Mouse (Mus musculus) kidney, embryonic 15.5 days (tissue): ENCODE measurements around the gene Arvcf. TPM values are rescaled to one million over a fixed set of nuclear protein-coding genes. Genes with fewer than 3 reads are reported as not detected.
A peak's percentile ranks its signal among the peaks of the same experiment; 100 is the strongest.

Experiments used
- ATAC-seq: fragments of 200-750 bp; cut with Nextera tagmentation; replicated peaks from 2 replicates; pipeline ENCODE4 v1.8.0; 2017; ENCODE audit warnings: moderate TSS enrichment; ENCODE audit not compliant: low FRiP score
- H3K27ac ChIP-seq: fragments of 300-500 bp; sonication (generic); 2 replicates; pipeline ENCODE4 v1.5.1; 2015; ENCODE audit warnings: mild to moderate bottlenecking, inconsistent platforms
- H3K27me3 ChIP-seq: fragments of 300-500 bp; sonication (generic); 2 replicates; pipeline ENCODE4 v1.6.1; 2015; ENCODE audit warnings: inconsistent platforms
- H3K36me3 ChIP-seq: fragments of 300-500 bp; sonication (generic); 2 replicates; pipeline ENCODE4 v1.6.1; 2015; ENCODE audit warnings: inconsistent platforms
- H3K4me1 ChIP-seq: fragments of 300-500 bp; sonication (generic); 2 replicates; pipeline ENCODE4 v1.6.1; 2015; ENCODE audit warnings: inconsistent platforms
- H3K4me2 ChIP-seq: fragments of 300-500 bp; sonication (generic); 2 replicates; pipeline ENCODE4 v1.6.1; 2015; ENCODE audit warnings: moderate library complexity, mild to moderate bottlenecking, inconsistent platforms
- H3K4me3 ChIP-seq: fragments of 300-500 bp; sonication (generic); replicated peaks from 2 replicates; pipeline ENCODE4 v1.5.1; 2015; ENCODE audit warnings: mild to moderate bottlenecking, inconsistent platforms
- H3K9ac ChIP-seq: fragments of 300-500 bp; sonication (generic); 2 replicates; pipeline ENCODE4 v1.6.1; 2015; ENCODE audit warnings: mild to moderate bottlenecking, inconsistent platforms
- H3K9me3 ChIP-seq: fragments of 300-500 bp; sonication (generic); replicated peaks from 2 replicates; pipeline ENCODE4 v1.6.1; 2016; ENCODE audit warnings: inconsistent platforms
- WGBS: fragments of 180-500 bp; shearing (Covaris S2); methylation state at CpG from one replicate; pipeline ENCODE4 v1.1.7; 2015; ENCODE audit warnings: mixed read lengths; 5-methylcytosine and 5-hydroxymethylcytosine counted together
- polyA plus RNA-seq: library from polyadenylated mRNA; unstranded; fragments of >200 nt; fragmentation: Nextera tagmentation; extraction: Ambion mirVana; gene quantifications from 2 replicates; pipeline ENCODE4 v1.2.1, GENCODE M21; 2015

Arvcf gene
- polyA plus RNA-seq, 1 experiment from 2014 or later = 27.1 TPM

DNA sequence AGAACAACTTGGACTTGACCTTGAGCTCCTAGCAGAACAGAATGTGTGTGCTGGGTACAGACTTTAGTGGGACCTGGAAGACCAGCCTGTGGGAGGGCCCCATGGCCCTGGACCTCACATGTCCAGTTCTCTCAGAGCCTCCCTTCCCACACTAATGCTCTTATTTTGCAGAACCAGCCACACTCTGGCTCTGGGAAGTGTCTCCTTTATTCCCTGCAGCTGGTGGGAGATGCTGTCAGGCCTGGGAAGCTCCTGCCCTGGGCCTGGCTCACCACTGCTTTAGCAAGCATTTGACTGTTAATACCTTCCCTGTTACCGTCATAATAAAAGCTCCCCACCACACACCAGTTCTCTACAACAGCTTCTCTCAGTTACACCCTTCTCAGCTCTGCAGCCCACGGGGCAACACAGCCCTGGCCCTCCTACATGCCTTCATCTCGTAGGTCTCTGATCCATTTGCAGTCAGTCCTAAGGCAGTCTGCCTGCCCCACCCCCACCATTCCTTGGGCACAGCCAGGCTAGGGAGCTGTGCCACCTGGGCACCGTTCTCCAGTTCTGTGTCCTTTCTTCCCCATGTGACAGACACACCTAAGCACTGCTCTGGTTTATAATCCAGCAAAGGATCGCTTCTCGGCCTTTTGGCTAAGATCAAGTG lies 12.3 kb downstream of the Arvcf start:
- no peak overlapping the region for H3K27ac ChIP-seq
- no peaks in the 10 kb centered on the region for H3K27me3 ChIP-seq
- no peak overlapping the region for H3K4me2 ChIP-seq
- H3K9ac ChIP-seq = no peak overlapping the region
- no peak for ATAC-seq
- no peaks in the 10 kb centered on the region for H3K4me1 ChIP-seq
- H3K4me3 ChIP-seq = no peak overlapping the region
- WGBS = 58% methylated on average over 6 of the region's 6 CpGs
- no peaks in the 10 kb centered on the region for H3K9me3 ChIP-seq
- no peaks in the 10 kb centered on the region for H3K36me3 ChIP-seq

DNA sequence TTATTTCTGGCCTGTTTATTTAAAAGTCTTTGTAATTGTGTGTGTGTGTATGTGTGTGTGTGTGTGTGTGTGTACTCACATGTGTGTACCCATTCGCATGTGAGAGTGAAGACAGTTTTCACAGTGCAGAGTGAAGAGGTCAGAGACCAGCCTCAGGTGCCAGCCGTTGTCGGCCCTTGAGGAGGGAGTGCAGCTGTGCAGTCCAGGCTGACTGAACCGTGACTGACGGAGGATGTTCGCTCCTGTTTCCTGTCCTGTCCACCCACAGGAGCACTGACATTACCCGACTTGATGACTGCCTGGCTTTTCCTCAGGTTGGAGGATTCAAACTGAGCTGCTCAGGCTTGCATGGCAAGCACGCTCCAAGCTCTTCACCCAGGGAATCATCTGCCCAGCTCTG lies 15.0 kb downstream of the Arvcf start:
- no peak overlapping the region for H3K27ac ChIP-seq
- H3K4me3 ChIP-seq = no peak overlapping the region
- WGBS = 42% methylated on average over 8 of the region's 8 CpGs
- ATAC-seq = peak; percentile 71
- H3K9me3 ChIP-seq = no peaks in the 10 kb centered on the region
- H3K4me2 ChIP-seq = no peak overlapping the region
- H3K36me3 ChIP-seq = no peaks in the 10 kb centered on the region
- H3K27me3 ChIP-seq = no peaks in the 10 kb centered on the region
- H3K9ac ChIP-seq = no peak overlapping the region
- no peaks in the 10 kb centered on the region for H3K4me1 ChIP-seq

DNA sequence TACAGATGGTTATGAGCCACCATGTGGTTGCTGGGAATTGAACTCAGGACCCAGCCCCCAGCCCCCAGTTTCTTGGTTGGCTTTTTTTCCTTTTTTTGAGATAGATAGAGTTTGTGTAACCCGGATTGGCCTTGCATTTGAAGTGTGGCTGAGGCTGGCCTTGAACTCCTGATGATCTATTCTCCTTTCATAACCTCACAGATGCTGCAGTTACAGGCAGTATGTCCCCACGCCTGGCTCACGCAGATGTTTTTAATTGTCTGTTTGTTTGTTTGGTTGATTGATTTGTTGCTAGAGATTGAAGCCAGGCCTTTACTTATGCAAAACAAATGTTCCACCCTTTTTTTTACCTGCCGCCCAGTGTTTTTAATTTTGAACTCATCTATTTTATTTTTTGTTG lies 18.9 kb downstream of the Arvcf start:
- H3K36me3 ChIP-seq = no peaks in the 10 kb centered on the region
- H3K27me3 ChIP-seq = no peaks in the 10 kb centered on the region
- H3K4me1 ChIP-seq = no peaks in the 10 kb centered on the region
- no peak overlapping the region for H3K4me2 ChIP-seq
- no peak for ATAC-seq
- no peak overlapping the region for H3K4me3 ChIP-seq
- no peaks in the 10 kb centered on the region for H3K9me3 ChIP-seq
- H3K9ac ChIP-seq = no peak overlapping the region
- H3K27ac ChIP-seq = no peak overlapping the region
- 85% methylated on average over 4 of the region's 4 CpGs for WGBS

DNA sequence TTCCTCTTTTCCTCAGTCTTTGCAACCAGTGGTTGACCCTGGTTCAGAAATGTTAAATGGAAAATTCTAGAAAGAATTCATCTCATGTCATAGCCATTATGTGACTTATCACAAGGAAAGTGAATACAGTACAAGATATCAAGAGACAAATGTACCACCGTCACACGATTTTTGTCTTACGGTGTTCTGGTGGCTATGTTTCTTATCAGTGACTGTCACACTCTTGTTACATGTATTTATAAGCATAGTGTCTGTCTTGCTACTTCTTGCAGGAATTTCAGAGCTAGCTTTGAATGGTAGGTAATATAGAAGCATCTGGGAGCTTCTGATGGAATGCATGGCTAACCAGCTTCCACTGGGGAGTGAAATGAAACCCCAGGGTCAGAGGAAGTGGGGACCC lies 22.2 kb downstream of the Arvcf start:
- Histone ChIP-seq H3K27me3 (no peaks in the 10 kb centered on the region), H3K27ac (no peak overlapping the region), H3K4me3 (no peak overlapping the region), H3K4me2 (no peak overlapping the region), H3K4me1 (no peaks in the 10 kb centered on the region), H3K9ac (no peak overlapping the region), H3K36me3 (no peaks in the 10 kb centered on the region), H3K9me3 (no peaks in the 10 kb centered on the region)
- no peak for ATAC-seq
- WGBS = 88% methylated on average over 3 of the region's 3 CpGs

DNA sequence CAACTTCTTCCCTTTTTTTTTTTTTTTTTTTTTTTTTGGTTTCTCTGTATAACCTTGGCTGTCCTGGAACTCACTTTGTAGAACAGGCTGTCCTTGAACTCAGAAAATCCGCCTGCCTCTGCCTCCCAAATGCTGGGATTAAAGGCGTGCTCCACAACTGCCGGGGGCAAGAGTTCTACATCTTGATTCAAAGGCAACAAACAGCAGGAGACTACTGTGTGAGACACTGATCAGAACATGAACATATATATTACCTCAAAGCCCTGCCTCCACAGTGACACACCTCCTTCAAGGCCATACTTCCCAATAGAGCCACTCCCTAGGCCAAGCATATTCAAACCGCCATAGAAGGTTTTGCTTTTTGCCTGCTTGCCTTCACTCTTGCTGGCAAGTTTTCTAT lies 25.6 kb downstream of the Arvcf start:
- ATAC-seq = no peak

DNA sequence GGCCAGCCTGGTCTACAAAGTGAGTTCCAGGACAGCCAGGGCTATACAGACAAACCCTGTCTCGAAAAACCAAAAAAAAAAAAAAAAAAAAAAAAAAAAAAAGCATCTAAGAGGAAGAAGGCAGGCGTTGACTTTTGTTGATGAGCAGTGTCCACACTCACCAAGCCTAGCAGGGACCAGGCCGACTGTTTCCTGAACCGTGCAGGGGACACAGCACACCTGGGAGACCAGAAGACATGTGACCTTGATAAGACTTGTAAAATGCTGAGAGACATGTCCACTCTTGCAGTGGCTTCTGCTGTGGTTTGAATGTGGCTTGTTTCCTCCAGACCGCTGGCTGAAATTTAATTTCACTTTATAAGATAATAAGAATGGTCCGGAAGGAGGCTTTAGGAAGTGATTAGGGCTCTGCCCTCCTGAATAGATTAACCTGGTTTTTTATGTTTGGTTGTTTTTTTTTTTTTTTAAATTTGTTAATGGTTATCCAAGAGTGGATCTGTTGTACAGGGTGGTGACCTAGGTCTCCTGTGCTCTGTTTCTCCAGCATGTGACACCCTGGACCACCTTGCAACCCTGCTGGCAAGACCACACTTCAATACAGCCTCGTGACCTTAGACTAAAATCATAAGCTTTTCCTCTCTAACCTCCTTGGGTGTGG lies 28.4 kb downstream of the Arvcf start:
- 78% methylated on average over 7 of the region's 7 CpGs for WGBS

More for the DNA sequence above, 25.6 kb downstream of the Arvcf start:
- Histone ChIP-seq H3K9ac (no peak overlapping the region), H3K4me1 (peaks cover 14% of the 10 kb centered on the region), H3K4me2 (no peak overlapping the region), H3K9me3 (no peaks in the 10 kb centered on the region), H3K27me3 (no peaks in the 10 kb centered on the region), H3K27ac (no peak overlapping the region), H3K36me3 (no peaks in the 10 kb centered on the region), H3K4me3 (no peak overlapping the region)
- WGBS = 90% methylated on average over 4 of the region's 4 CpGs

DNA sequence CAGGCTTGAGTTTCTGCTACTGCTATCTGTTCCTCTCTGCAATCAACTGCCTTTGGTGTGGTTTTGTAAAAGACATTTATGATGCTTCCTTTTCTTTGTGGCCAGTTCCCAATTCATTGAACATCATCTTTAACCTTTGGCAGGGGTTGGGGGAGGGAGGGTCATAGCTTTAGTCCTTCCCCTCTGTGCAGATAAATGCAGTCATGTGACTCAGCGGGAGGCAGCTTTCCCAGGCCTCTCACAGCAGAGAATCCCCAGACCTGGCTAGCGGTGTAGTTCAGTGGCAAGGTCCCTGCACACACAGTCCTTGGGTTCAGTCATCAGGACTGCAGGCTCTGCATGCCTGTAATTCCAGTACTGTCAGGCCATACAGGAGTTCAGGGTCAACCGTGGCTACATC lies 29.2 kb downstream of the Arvcf start:
- H3K27me3 ChIP-seq = no peaks in the 10 kb centered on the region
- ATAC-seq = peak; percentile 24; the same call in 1 of the 2 replicates
- no peak overlapping the region for H3K9ac ChIP-seq
- no peak overlapping the region for H3K4me3 ChIP-seq
- WGBS = 49% methylated on average over 3 of the region's 3 CpGs
- no peaks in the 10 kb centered on the region for H3K36me3 ChIP-seq
- no peaks in the 10 kb centered on the region for H3K9me3 ChIP-seq
- no peak overlapping the region for H3K4me2 ChIP-seq
- no peak overlapping the region for H3K27ac ChIP-seq
- H3K4me1 ChIP-seq = peaks cover 36% of the 10 kb centered on the region

More for the DNA sequence above, 28.4 kb downstream of the Arvcf start:
- Histone ChIP-seq H3K27me3 (no peaks in the 10 kb centered on the region), H3K9me3 (no peaks in the 10 kb centered on the region), H3K4me2 (no peak overlapping the region), H3K4me3 (no peak overlapping the region), H3K9ac (no peak overlapping the region), H3K27ac (no peak overlapping the region), H3K4me1 (peaks cover 28% of the 10 kb centered on the region), H3K36me3 (no peaks in the 10 kb centered on the region)
- no peak for ATAC-seq

DNA sequence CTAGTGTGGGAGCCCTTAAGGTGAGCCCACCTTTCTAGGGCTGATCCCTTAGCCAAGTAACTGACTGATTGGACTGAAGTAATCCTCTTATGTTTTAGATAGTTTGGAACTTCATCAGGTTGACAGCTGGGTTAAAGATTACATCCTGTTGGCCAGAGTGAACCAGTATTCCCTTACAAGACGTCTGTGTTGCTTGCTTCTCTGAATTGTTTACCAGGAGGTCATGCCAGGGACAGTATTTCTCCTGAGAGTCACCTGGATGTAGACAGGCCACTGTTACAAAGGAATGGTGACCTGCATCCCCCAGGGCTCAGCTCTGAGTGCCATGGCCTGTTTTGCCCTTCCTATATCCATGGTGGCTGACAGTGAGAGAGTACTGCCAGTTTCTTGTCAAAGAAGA lies 30.5 kb downstream of the Arvcf start:
- Histone ChIP-seq H3K36me3 (no peaks in the 10 kb centered on the region), H3K9me3 (no peaks in the 10 kb centered on the region), H3K27me3 (no peaks in the 10 kb centered on the region), H3K9ac (no peak overlapping the region), H3K4me3 (no peak overlapping the region), H3K4me1 (peaks cover 38% of the 10 kb centered on the region), H3K4me2 (no peak overlapping the region), H3K27ac (no peak overlapping the region)
- no peak for ATAC-seq
- WGBS = 20% methylated on average over 1 of the region's 1 CpGs

DNA sequence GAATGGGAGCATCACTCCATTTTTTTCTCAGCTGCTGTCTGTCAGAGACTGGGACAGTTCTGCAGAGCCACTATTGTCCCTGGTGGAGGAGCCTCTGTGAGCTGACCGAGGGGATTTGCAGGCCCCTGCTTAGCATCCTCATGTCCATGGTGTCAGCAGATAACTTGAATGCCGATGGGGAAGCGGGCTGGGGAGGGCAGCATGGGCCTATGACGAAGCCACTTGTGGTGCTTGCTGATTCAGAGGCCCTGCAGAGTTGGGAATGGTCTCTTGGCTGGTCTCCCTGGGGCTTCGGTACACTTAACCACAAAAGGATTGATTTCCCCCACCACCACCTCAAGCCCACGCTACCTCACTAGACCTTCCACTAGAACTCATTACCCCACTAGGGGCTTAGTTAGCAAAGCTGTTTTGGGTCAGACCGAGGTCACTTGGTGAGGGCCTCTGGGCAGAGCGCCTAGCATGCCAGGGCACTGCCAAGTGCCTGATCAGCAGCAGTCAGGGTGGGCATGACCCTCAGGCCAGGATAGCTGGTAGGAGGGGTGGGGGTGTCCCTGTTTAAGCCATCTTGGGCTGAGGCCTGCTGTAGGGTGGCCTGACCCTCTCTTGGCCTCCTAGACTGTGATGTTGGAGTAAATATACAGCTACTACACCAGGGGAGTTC lies 31.5 kb downstream of the Arvcf start:
- 90% methylated on average over 8 of the region's 8 CpGs for WGBS
- peaks cover 48% of the 10 kb centered on the region for H3K4me1 ChIP-seq
- no peaks in the 10 kb centered on the region for H3K36me3 ChIP-seq
- no peak overlapping the region for H3K4me3 ChIP-seq
- no peaks in the 10 kb centered on the region for H3K9me3 ChIP-seq
- H3K27ac ChIP-seq = no peak overlapping the region
- H3K27me3 ChIP-seq = no peaks in the 10 kb centered on the region
- H3K4me2 ChIP-seq = no peak overlapping the region
- H3K9ac ChIP-seq = no peak overlapping the region
- ATAC-seq = no peak

DNA sequence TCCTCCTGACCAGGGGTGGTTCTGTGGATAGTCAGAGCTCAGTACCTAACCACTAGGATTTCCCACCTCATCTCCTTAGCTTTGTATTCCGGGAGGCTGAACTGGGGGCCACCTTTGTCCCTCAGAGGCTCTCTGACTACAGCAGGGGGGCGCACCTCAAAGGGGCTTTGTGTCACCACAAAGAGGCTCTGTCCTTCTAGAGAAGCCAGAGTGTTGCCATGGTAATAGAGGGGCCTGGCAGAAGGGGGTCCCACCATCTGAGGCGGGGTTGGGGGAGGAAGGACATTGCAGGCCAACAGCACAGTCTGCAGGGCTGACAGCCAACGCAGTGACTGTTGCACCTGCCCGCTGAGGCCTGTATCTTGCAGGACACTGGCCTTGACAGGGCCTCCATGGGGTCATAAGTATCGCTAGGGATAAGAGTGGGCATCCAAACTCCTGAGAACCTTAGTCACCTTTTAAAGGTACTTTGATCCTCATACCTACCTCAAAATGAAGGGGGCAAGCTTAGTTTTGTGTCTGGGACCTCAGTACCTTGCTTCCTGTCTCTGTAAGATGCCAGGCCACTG lies 32.6 kb downstream of the Arvcf start:
- WGBS = 52% methylated on average over 6 of the region's 6 CpGs
- ATAC-seq = no peak

DNA sequence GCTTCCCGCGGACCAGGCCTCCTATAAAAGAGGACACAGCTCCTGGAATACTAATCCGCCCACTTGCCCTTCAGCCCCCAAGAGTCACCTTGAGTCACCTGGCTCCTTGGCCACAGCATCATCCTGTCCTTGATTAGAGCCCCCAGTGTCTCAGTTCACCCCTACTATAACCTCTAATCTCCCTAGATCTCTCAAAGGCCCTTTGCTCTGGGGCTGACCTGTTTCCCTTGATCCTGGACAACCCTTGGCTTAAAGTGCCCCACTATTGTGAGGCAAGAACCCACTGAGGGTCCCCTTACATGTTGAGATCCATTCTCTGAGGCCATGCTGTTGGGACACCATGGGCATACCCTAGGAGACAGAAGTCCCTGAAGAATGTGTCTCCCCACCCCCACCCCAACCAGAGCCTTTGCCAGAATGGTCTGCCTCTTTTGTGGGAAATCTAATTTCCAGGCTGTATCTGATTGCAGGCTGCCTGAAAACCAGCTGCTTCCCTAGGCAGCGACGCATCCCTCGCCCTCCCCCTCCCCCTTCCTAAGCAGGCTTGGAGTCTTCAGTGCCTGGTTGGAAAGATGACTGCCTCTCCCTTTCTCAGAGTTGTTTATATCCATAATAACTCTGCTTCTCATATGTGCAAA lies 33.8 kb downstream of the Arvcf start:
- WGBS = 59% methylated on average over 6 of the region's 6 CpGs
- H3K9ac ChIP-seq = no peak overlapping the region
- no peak; the same call in 1 of the 2 replicates for ATAC-seq
- no peak overlapping the region for H3K27ac ChIP-seq
- H3K9me3 ChIP-seq = no peaks in the 10 kb centered on the region
- H3K4me3 ChIP-seq = no peak overlapping the region
- H3K4me2 ChIP-seq = no peak overlapping the region
- H3K27me3 ChIP-seq = no peaks in the 10 kb centered on the region
- H3K4me1 ChIP-seq = peaks cover 57% of the 10 kb centered on the region
- no peaks in the 10 kb centered on the region for H3K36me3 ChIP-seq

More for the DNA sequence above, 32.6 kb downstream of the Arvcf start:
- no peaks in the 10 kb centered on the region for H3K9me3 ChIP-seq
- H3K4me2 ChIP-seq = no peak overlapping the region
- no peak overlapping the region for H3K9ac ChIP-seq
- no peaks in the 10 kb centered on the region for H3K27me3 ChIP-seq
- H3K36me3 ChIP-seq = no peaks in the 10 kb centered on the region
- H3K4me1 ChIP-seq = peaks cover 59% of the 10 kb centered on the region
- no peak overlapping the region for H3K4me3 ChIP-seq
- no peak overlapping the region for H3K27ac ChIP-seq
